Comparison of ENCODE assay signal across 10 mouse cellular contexts in genomic region chr10:120914948-120915631, GRCm38 (mm10). TPM values are rescaled to one million over a fixed set of nuclear protein-coding genes. Genes with fewer than 3 reads are reported as not detected.
DNase-seq lines count a peak whose midpoint lies in the region; ATAC-seq and TF ChIP-seq lines count a peak whose summit lies in the region.
"Had no signal": no experiment of that assay in that cellular context is flagged by ENCODE, and none has a peak within 500 bp of the region (broad histone marks: within the 10 kb centered on the region; RNA-seq: fewer than 3 reads in every experiment).

No protein-coding gene starts in this region.

- DNase-seq in liver, adult 2 months (ENCODE audit: extremely low read depth, low read depth, low spot score): peak; percentile 86
- no peak for DNase-seq in liver, postnatal 0 days
- peak; percentile 52 to 58 for DNase-seq in heart, adult 9 months (ENCODE audit: low spot score in 2 of 2)
- DNase-seq in limb, embryonic 14.5 days (ENCODE audit: low spot score): peak; percentile 58
- no peak for DNase-seq in layer of hippocampus, postnatal 10 days (ENCODE audit: low spot score in 2 of 2)
- no peak for DNase-seq in thymus, postnatal 4 days
- DNase-seq: cerebellum, postnatal 14 days; liver, embryonic 13.5 days had no signal

- peak overlapping the region; percentile 28; the same call in 1 of the 2 replicates for H3K9ac ChIP-seq in liver, adult 2 months (ENCODE audit: low read depth, low read length)
- no peak overlapping the region for H3K9ac ChIP-seq in liver, postnatal 0 days (replicated peaks)
- H3K9ac ChIP-seq in limb, embryonic 14.5 days (ENCODE audit: low read depth, low read length, severe bottlenecking): no peak overlapping the region
- no peak overlapping the region for H3K9ac ChIP-seq in stomach, embryonic 15.5 days
- H3K9ac ChIP-seq: liver, embryonic 13.5 days had no signal

- H3K79me2 ChIP-seq in liver, adult 2 months (ENCODE audit: control insufficient read depth, insufficient read depth, low read length): no peaks in the 10 kb centered on the region

- TF ChIP-seq EP300 in liver, postnatal 0 days (IDR thresholded peaks at IDR 0.05; ENCODE audit: low read depth): no peak

- TF ChIP-seq CTCF in liver, adult 2 months (IDR thresholded peaks at IDR 0.05; ENCODE audit: low read depth, low read length): no peak
- no peak for TF ChIP-seq CTCF in liver, postnatal 0 days (IDR thresholded peaks at IDR 0.05; ENCODE audit: low read depth)

- TF ChIP-seq POLR2A in liver, adult 2 months (IDR thresholded peaks at IDR 0.05; ENCODE audit: extremely low read depth, insufficient read depth, low read length): no peak
- no peak for TF ChIP-seq POLR2A in limb, embryonic 14.5 days (IDR thresholded peaks at IDR 0.05; ENCODE audit: borderline replicate concordance, extremely low read depth, insufficient read depth, insufficient read length)

- H3K4me1 ChIP-seq in liver, adult 2 months (ENCODE audit: control insufficient read depth, insufficient read depth, low read length): peaks cover 2% of the 10 kb centered on the region
- H3K4me1 ChIP-seq in liver, postnatal 0 days (ENCODE audit: insufficient read depth): no peaks in the 10 kb centered on the region
- no peaks in the 10 kb centered on the region for H3K4me1 ChIP-seq in limb, embryonic 14.5 days (ENCODE audit: control insufficient read depth, insufficient read depth, low read length)
- H3K4me1 ChIP-seq in stomach, embryonic 15.5 days: no peaks in the 10 kb centered on the region
- H3K4me1 ChIP-seq: liver, embryonic 13.5 days had no signal

- 36% methylated on average over 15 of the region's 15 CpGs for WGBS in liver, adult 2 months
- 82% methylated on average over 15 of the region's 15 CpGs for WGBS in liver, postnatal 0 days (ENCODE audit: insufficient replicate concordance)
- 64% methylated on average over 15 of the region's 15 CpGs for WGBS in limb, embryonic 14.5 days
- 60% methylated on average over 15 of the region's 15 CpGs for WGBS in stomach, embryonic 15.5 days

- ATAC-seq in liver, postnatal 0 days: no peak
- ATAC-seq in limb, embryonic 14.5 days (ENCODE audit: low FRiP score, low read depth): no peak; the same call in 1 of the 2 replicates
- ATAC-seq in stomach, embryonic 15.5 days (ENCODE audit: insufficient read depth, low FRiP score, low read depth): no peak
- no peak for ATAC-seq in cerebellum, adult (ENCODE audit: insufficient number of reproducible peaks, low FRiP score, low TSS enrichment)

- H3K9me3 ChIP-seq in liver, postnatal 0 days (ENCODE audit: low read length): no peaks in the 10 kb centered on the region
- H3K9me3 ChIP-seq in limb, embryonic 14.5 days (ENCODE audit: control insufficient read depth, low read length): no peaks in the 10 kb centered on the region
- no peaks in the 10 kb centered on the region for H3K9me3 ChIP-seq in stomach, embryonic 15.5 days
- H3K9me3 ChIP-seq: liver, embryonic 13.5 days had no signal

- H3K4me2 ChIP-seq in liver, postnatal 0 days (ENCODE audit: low read depth, low read length): no peak overlapping the region
- no peak overlapping the region for H3K4me2 ChIP-seq in limb, embryonic 14.5 days (replicated peaks; ENCODE audit: low read depth, low read length, severe bottlenecking)
- no peak overlapping the region for H3K4me2 ChIP-seq in stomach, embryonic 15.5 days
- H3K4me2 ChIP-seq: liver, embryonic 13.5 days had no signal

- no peaks in the 10 kb centered on the region for H3K36me3 ChIP-seq in liver, adult 2 months (ENCODE audit: control insufficient read depth, insufficient read depth, low read length)
- no peaks in the 10 kb centered on the region for H3K36me3 ChIP-seq in liver, postnatal 0 days (replicated peaks; ENCODE audit: insufficient read depth, low read length)
- peaks cover 7% of the 10 kb centered on the region; the same call in 1 of the 2 replicates for H3K36me3 ChIP-seq in limb, embryonic 14.5 days (ENCODE audit: control insufficient read depth, insufficient read depth, low read length)
- no peaks in the 10 kb centered on the region for H3K36me3 ChIP-seq in stomach, embryonic 15.5 days
- H3K36me3 ChIP-seq: liver, embryonic 13.5 days had no signal

- H3K27ac ChIP-seq in liver, adult 2 months (replicated peaks; ENCODE audit: insufficient read depth, low read depth, low read length): peak overlapping the region; percentile 83
- no peak overlapping the region for H3K27ac ChIP-seq in liver, postnatal 0 days (ENCODE audit: low read depth)
- 0 out of 2 replicates have a peak overlapping the region, but pooled peaks have one; percentile 44 for H3K27ac ChIP-seq in limb, embryonic 14.5 days (replicated peaks; ENCODE audit: low read depth, low read length)
- peak overlapping the region; percentile 12; the same call in 1 of the 2 replicates for H3K27ac ChIP-seq in stomach, embryonic 15.5 days
- H3K27ac ChIP-seq: liver, embryonic 13.5 days had no signal

- H3K27me3 ChIP-seq in liver, adult 2 months (ENCODE audit: control insufficient read depth, insufficient read depth, low read length): no peaks in the 10 kb centered on the region
- no peaks in the 10 kb centered on the region for H3K27me3 ChIP-seq in liver, postnatal 0 days (ENCODE audit: insufficient read depth, low read length)
- H3K27me3 ChIP-seq in limb, embryonic 14.5 days (ENCODE audit: control insufficient read depth, insufficient read depth, low read length): no peaks in the 10 kb centered on the region
- no peaks in the 10 kb centered on the region for H3K27me3 ChIP-seq in stomach, embryonic 15.5 days (replicated peaks)
- H3K27me3 ChIP-seq: liver, embryonic 13.5 days had no signal

- no peak overlapping the region; the same call in 1 of the 2 replicates for H3K4me3 ChIP-seq in liver, adult 2 months (ENCODE audit: insufficient read depth, low read depth, low read length)
- H3K4me3 ChIP-seq in liver, postnatal 0 days (ENCODE audit: low read depth, low read length): no peak overlapping the region
- no peak overlapping the region for H3K4me3 ChIP-seq in limb, embryonic 14.5 days (replicated peaks; ENCODE audit: low read length)
- H3K4me3 ChIP-seq in stomach, embryonic 15.5 days (replicated peaks): no peak overlapping the region
- H3K4me3 ChIP-seq: liver, embryonic 13.5 days had no signal

RNA-seq across cellular contexts. Expression of gene Msrb3, which starts 16.2 kb away (rescaled TPM):
- 9.5 and 10.1 TPM in 2 replicates for total RNA-seq in liver, adult 2 months (2014; rRNA removed)
- 3.7 and 4.1 TPM in 2 replicates for polyA plus RNA-seq in liver, adult 2 months (2012; rRNA removed)
- polyA plus RNA-seq in liver, postnatal 0 days (2015; fragmentation: Nextera tagmentation; extraction: Ambion mirVana): 2.5 and 2.7 TPM in 2 replicates
- 28.2 and 28.8 TPM in 2 replicates for polyA plus RNA-seq in limb, embryonic 14.5 days (2012; rRNA removed)
- 13.9 and 17.3 TPM in 2 replicates for polyA plus RNA-seq in limb, embryonic 14.5 days (2014; fragmentation: Nextera tagmentation; extraction: Ambion mirVana)
- polyA plus RNA-seq in stomach, embryonic 15.5 days (2015; fragmentation: Nextera tagmentation; extraction: Ambion mirVana): 18.2 and 20.3 TPM in 2 replicates
- total RNA-seq in layer of hippocampus, postnatal 10 days (2021): 1 to 10 TPM; 4.7 to 5.3 TPM

Comparison
In these comparisons a context has a peak if more than half of its experiments do, and no peak if none do; other contexts are left out.
1. DNase-seq: peak in liver, adult 2 months (single experiment), heart, adult 9 months (2 of 2) and limb, embryonic 14.5 days (single experiment); none in liver, postnatal 0 days (single experiment), layer of hippocampus, postnatal 10 days (0 of 2) and thymus, postnatal 4 days (single experiment).